Mouse (Mus musculus): Measurements from ENCODE around the gene Cped1. TPM values are rescaled to one million over a fixed set of nuclear protein-coding genes. Genes with fewer than 3 reads are reported as not detected.

Cped1 gene
- total and polyA plus RNA-seq, 3 experiments: 0.22 TPM; not detected in 2

DNA sequence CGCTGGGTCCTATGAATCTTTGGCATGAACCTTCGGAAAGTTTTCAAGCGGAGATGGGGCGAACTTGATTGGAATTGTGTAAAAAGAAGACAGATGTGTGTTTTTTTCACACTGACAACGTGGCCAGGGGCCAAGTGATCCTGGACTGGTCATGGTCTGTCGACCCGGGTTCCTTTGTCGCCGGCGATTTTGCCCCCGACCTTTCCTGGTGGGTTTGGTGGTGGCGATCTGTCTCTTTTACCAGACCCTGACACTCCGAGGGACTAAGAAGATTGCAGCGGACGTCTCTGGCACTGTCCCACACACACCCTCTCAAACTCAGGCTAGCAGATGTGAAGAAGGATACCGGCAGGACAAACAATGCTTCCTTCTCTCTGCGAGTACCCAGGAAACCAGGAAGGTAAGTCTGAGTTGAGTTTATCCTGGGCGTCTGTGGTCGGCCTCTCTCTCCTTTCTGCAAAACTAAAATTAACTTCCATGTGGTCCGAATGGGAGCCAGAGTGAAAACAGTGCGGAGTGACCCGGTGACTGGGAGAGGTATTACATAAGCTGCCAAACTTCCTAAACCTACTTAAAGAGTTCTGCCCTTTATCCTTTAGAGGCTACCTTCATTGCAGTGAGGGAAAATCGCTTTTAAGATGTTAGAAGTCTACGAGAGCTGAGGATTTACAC is 1.1 kb downstream of the Cped1 start:
- ATAC-seq (ENCODE audit: extremely low read depth, insufficient number of reproducible peaks, low FRiP score, poor library complexity, severe bottlenecking) (no peak), DNase-seq (ENCODE audit: low spot score) (no peak)
- no peak for TF ChIP-seq GATA1 (IDR thresholded peaks at IDR 0.05; ENCODE audit: borderline replicate concordance, low read length)
- TF ChIP-seq CTCF (IDR thresholded peaks at IDR 0.05; ENCODE audit: low read depth, low read length): no peak
- no peak for TF ChIP-seq GATA2 (IDR thresholded peaks at IDR 0.05; ENCODE audit: borderline replicate concordance, low read depth, low read length)
- no peak for TF ChIP-seq TAL1 (conservative IDR thresholded peaks at IDR 0.05; ENCODE audit: low read depth, low read length)
- TF ChIP-seq POLR2AphosphoS5 (IDR thresholded peaks at IDR 0.05; ENCODE audit: insufficient replicate concordance, low read depth, low read length): no peak
- peaks cover 16% of the 10 kb centered on the region for H3K27me3 ChIP-seq (ENCODE audit: insufficient read depth, low read length)
- H3K4me3 ChIP-seq (ENCODE audit: low read depth, low read length): no peak overlapping the region
- H3K9me3 ChIP-seq (replicated peaks): no peaks in the 10 kb centered on the region
- H3K4me1 ChIP-seq (ENCODE audit: insufficient read depth, low read depth, low read length): no peaks in the 10 kb centered on the region
- no peaks in the 10 kb centered on the region for H3K36me3 ChIP-seq (replicated peaks)

GRCm38 (mm10) chr6:21987554-21987953 is 1.8 kb downstream of the Cped1 start:
- ATAC-seq (ENCODE audit: extremely low read depth, insufficient number of reproducible peaks, low FRiP score, poor library complexity, severe bottlenecking) (no peak), DNase-seq (ENCODE audit: low spot score) (no peak)
- H3K27me3 ChIP-seq (ENCODE audit: insufficient read depth, low read length): peaks cover 16% of the 10 kb centered on the region
- H3K36me3 ChIP-seq (replicated peaks): no peaks in the 10 kb centered on the region
- H3K4me1 ChIP-seq (ENCODE audit: insufficient read depth, low read depth, low read length): no peaks in the 10 kb centered on the region
- no peaks in the 10 kb centered on the region for H3K9me3 ChIP-seq (replicated peaks)
- no peak overlapping the region for H3K4me3 ChIP-seq (ENCODE audit: low read depth, low read length)
- TF ChIP-seq GATA2 (IDR thresholded peaks at IDR 0.05; ENCODE audit: borderline replicate concordance, low read depth, low read length) (no peak), POLR2AphosphoS5 (IDR thresholded peaks at IDR 0.05; ENCODE audit: insufficient replicate concordance, low read depth, low read length) (no peak)

- peaks cover 16% of the 10 kb centered on the region for H3K27me3 ChIP-seq (ENCODE audit: insufficient read depth, low read length)
- DNase-seq (ENCODE audit: low spot score) (no peak), ATAC-seq (ENCODE audit: extremely low read depth, insufficient number of reproducible peaks, low FRiP score, poor library complexity, severe bottlenecking) (no peak)
- no peak overlapping the region for H3K4me3 ChIP-seq (ENCODE audit: low read depth, low read length)
- TF ChIP-seq GATA2 (IDR thresholded peaks at IDR 0.05; ENCODE audit: borderline replicate concordance, low read depth, low read length) (no peak), TAL1 (conservative IDR thresholded peaks at IDR 0.05; ENCODE audit: low read depth, low read length) (no peak), POLR2AphosphoS5 (IDR thresholded peaks at IDR 0.05; ENCODE audit: insufficient replicate concordance, low read depth, low read length) (no peak), CTCF (IDR thresholded peaks at IDR 0.05; ENCODE audit: low read depth, low read length) (no peak), GATA1 (IDR thresholded peaks at IDR 0.05; ENCODE audit: borderline replicate concordance, low read length) (no peak)
- H3K4me1 ChIP-seq (ENCODE audit: insufficient read depth, low read depth, low read length): no peaks in the 10 kb centered on the region
- no peaks in the 10 kb centered on the region for H3K9me3 ChIP-seq (replicated peaks)
- H3K36me3 ChIP-seq (replicated peaks): no peaks in the 10 kb centered on the region
Observed at GRCm38 (mm10) chr6:21988296-21988695, 2.6 kb downstream of the Cped1 start.

- Histone ChIP-seq H3K36me3 (replicated peaks) (no peaks in the 10 kb centered on the region), H3K4me1 (ENCODE audit: insufficient read depth, low read depth, low read length) (no peaks in the 10 kb centered on the region), H3K27me3 (ENCODE audit: insufficient read depth, low read length) (peaks cover 13% of the 10 kb centered on the region), H3K4me3 (ENCODE audit: low read depth, low read length) (no peak overlapping the region), H3K9me3 (replicated peaks) (no peaks in the 10 kb centered on the region)
- TF ChIP-seq TAL1 (conservative IDR thresholded peaks at IDR 0.05; ENCODE audit: low read depth, low read length) (no peak), GATA2 (IDR thresholded peaks at IDR 0.05; ENCODE audit: borderline replicate concordance, low read depth, low read length) (no peak), GATA1 (IDR thresholded peaks at IDR 0.05; ENCODE audit: borderline replicate concordance, low read length) (no peak), POLR2AphosphoS5 (IDR thresholded peaks at IDR 0.05; ENCODE audit: insufficient replicate concordance, low read depth, low read length) (no peak), CTCF (IDR thresholded peaks at IDR 0.05; ENCODE audit: low read depth, low read length) (no peak)
- no peak for DNase-seq (ENCODE audit: low spot score)
- no peak for ATAC-seq (ENCODE audit: extremely low read depth, insufficient number of reproducible peaks, low FRiP score, poor library complexity, severe bottlenecking)
Observed at GRCm38 (mm10) chr6:21989081-21989480, 3.4 kb downstream of the Cped1 start.

DNA sequence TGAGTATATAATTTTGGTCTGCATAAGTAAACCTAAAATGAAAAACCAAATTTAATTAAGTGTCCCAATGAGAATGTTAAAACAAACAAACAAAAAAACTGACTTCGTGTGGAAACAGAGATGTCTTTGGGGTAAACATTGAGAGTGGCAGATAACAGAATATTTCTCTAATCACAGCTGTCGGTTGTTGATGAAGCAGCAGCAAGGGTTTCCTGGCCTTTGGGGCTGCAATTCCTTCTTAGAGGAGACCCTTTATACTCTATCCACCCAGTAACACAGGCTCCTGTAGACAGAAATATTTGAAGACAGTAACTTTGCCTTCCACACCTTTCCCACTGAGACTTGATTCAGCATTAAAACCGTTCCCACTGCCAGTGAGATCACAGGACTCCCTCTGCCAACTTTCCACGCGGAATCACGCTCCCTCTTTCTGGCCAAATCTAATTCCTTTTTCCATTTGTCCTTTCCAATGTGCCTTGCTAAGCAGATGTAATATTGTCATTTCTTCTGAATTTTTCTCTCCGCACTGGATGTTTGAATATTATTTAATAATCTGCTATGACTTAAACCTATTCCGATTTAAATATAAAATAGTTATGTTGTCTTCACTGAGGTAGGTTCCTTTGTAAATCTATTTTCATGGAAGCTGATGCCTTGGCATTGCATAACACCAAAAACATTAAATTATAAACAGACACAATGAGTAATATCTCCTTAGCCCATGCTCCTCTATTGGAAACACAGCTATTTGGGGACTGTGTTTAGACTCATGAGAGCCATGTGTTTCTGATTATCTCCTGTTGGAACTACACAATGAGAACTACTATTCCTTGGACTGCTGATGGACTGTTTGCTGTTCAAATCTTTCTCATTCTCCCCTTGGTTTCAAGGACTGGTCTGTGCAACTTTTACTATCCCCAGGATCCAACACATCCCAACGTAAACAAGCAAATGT is 4.7 kb downstream of the Cped1 start:
- Histone ChIP-seq H3K9me3 (replicated peaks) (no peaks in the 10 kb centered on the region), H3K27me3 (ENCODE audit: insufficient read depth, low read length) (peaks cover 13% of the 10 kb centered on the region), H3K36me3 (replicated peaks) (no peaks in the 10 kb centered on the region), H3K4me1 (ENCODE audit: insufficient read depth, low read depth, low read length) (no peaks in the 10 kb centered on the region), H3K4me3 (ENCODE audit: low read depth, low read length) (no peak overlapping the region)
- TF ChIP-seq GATA1 (IDR thresholded peaks at IDR 0.05; ENCODE audit: borderline replicate concordance, low read length): no peak
- no peak for TF ChIP-seq TAL1 (conservative IDR thresholded peaks at IDR 0.05; ENCODE audit: low read depth, low read length)
- no peak for TF ChIP-seq POLR2AphosphoS5 (IDR thresholded peaks at IDR 0.05; ENCODE audit: insufficient replicate concordance, low read depth, low read length)
- TF ChIP-seq CTCF (IDR thresholded peaks at IDR 0.05; ENCODE audit: low read depth, low read length): no peak
- no peak for TF ChIP-seq GATA2 (IDR thresholded peaks at IDR 0.05; ENCODE audit: borderline replicate concordance, low read depth, low read length)
- no peak for ATAC-seq (ENCODE audit: extremely low read depth, insufficient number of reproducible peaks, low FRiP score, poor library complexity, severe bottlenecking)
- DNase-seq (ENCODE audit: low spot score): no peak

GRCm38 (mm10) chr6:21991151-21991550 is 5.4 kb downstream of the Cped1 start:
- no peak for TF ChIP-seq POLR2AphosphoS5 (IDR thresholded peaks at IDR 0.05; ENCODE audit: insufficient replicate concordance, low read depth, low read length)
- no peak for TF ChIP-seq CTCF (IDR thresholded peaks at IDR 0.05; ENCODE audit: low read depth, low read length)
- TF ChIP-seq GATA2 (IDR thresholded peaks at IDR 0.05; ENCODE audit: borderline replicate concordance, low read depth, low read length): no peak
- TF ChIP-seq GATA1 (IDR thresholded peaks at IDR 0.05; ENCODE audit: borderline replicate concordance, low read length): no peak
- Histone ChIP-seq H3K9me3 (replicated peaks) (no peaks in the 10 kb centered on the region), H3K27me3 (ENCODE audit: insufficient read depth, low read length) (peaks cover 7% of the 10 kb centered on the region), H3K4me3 (ENCODE audit: low read depth, low read length) (no peak overlapping the region), H3K36me3 (replicated peaks) (no peaks in the 10 kb centered on the region), H3K4me1 (ENCODE audit: insufficient read depth, low read depth, low read length) (no peaks in the 10 kb centered on the region)
- ATAC-seq (ENCODE audit: extremely low read depth, insufficient number of reproducible peaks, low FRiP score, poor library complexity, severe bottlenecking) (no peak), DNase-seq (ENCODE audit: low spot score) (no peak)
